Mouse (Mus musculus) heart, embryonic 11.5 days (tissue): Measurements from ENCODE around the gene Gper1. TPM values are rescaled to one million over a fixed set of nuclear protein-coding genes. Genes with fewer than 3 reads are reported as not detected.

Source experiments
- ATAC-seq: fragments of 200-750 bp; cut with Nextera tagmentation; replicated peaks from 2 replicates; pipeline ENCODE4 v1.8.0; 2017; ENCODE audit warnings: moderate library complexity; ENCODE audit not compliant: insufficient number of reproducible peaks, low FRiP score, low TSS enrichment
- H3K27ac ChIP-seq: fragments of 300-500 bp; sonication (generic); 2 replicates; pipeline ENCODE4 v1.5.1; 2014; ENCODE audit warnings: mild to moderate bottlenecking, low read depth, low read length
- H3K27me3 ChIP-seq: fragments of 300-500 bp; sonication (generic); 2 replicates; pipeline ENCODE4 v1.6.1; 2014; ENCODE audit warnings: mild to moderate bottlenecking, low read length, mixed read lengths; ENCODE audit not compliant: control insufficient read depth, insufficient read depth
- H3K36me3 ChIP-seq: fragments of 300-500 bp; sonication (generic); 2 replicates; pipeline ENCODE4 v1.6.1; 2014; ENCODE audit warnings: mild to moderate bottlenecking, low read length, moderate library complexity, mixed read lengths; ENCODE audit not compliant: control insufficient read depth, insufficient read depth
- H3K4me1 ChIP-seq: fragments of 300-500 bp; sonication (generic); 2 replicates; pipeline ENCODE4 v1.6.1; 2014; ENCODE audit warnings: low read length; ENCODE audit not compliant: control insufficient read depth, insufficient read depth
- H3K4me2 ChIP-seq: fragments of 300-500 bp; sonication (generic); 2 replicates; pipeline ENCODE4 v1.6.1; 2014; ENCODE audit warnings: mild to moderate bottlenecking, moderate library complexity
- H3K4me3 ChIP-seq: fragments of 300-500 bp; sonication (generic); 2 replicates; pipeline ENCODE4 v1.5.1; 2014; ENCODE audit warnings: low read depth, low read length
- H3K9ac ChIP-seq: fragments of 300-500 bp; sonication (generic); 2 replicates; pipeline ENCODE4 v1.6.1; 2014; ENCODE audit warnings: mild to moderate bottlenecking, low read depth, low read length, moderate library complexity
- H3K9me3 ChIP-seq: fragments of 300-500 bp; sonication (generic); replicated peaks from 2 replicates; pipeline ENCODE4 v1.6.1; 2016; ENCODE audit warnings: low read length; ENCODE audit not compliant: control insufficient read depth
- WGBS: fragments of 180-500 bp; shearing (Covaris S2); extraction: QIAGEN DNeasy Blood & Tissue Kit; methylation state at CpG from one replicate; pipeline ENCODE4 v1.1.7; 2014; ENCODE audit not compliant: insufficient replicate concordance; 5-methylcytosine and 5-hydroxymethylcytosine counted together
- polyA plus RNA-seq: library from polyadenylated mRNA; unstranded; fragments of >200 nt; fragmentation: Nextera tagmentation; extraction: Ambion mirVana; gene quantifications from 2 replicates; pipeline ENCODE4 v1.2.1, GENCODE M21; 2014

The Gper1 gene
- polyA plus RNA-seq, 1 experiment from 2014 or later: 0.57 TPM

GRCm38 (mm10) chr5:139453031-139453430 lies 30.1 kb downstream of the Gper1 start:
- H3K9ac ChIP-seq: no peak overlapping the region
- H3K36me3 ChIP-seq: 0 out of 2 replicates have a peak, but pooled peaks cover 4% of the 10 kb centered on the region
- no peaks in the 10 kb centered on the region for H3K9me3 ChIP-seq
- H3K27me3 ChIP-seq: no peaks in the 10 kb centered on the region
- H3K4me1 ChIP-seq: peaks cover 7% of the 10 kb centered on the region; the same call in 1 of the 2 replicates
- H3K27ac ChIP-seq: no peak overlapping the region
- no peak for ATAC-seq
- no peak overlapping the region for H3K4me3 ChIP-seq
- H3K4me2 ChIP-seq: no peak overlapping the region
- WGBS: 89% methylated on average over 10 of the region's 10 CpGs

- no peak for ATAC-seq
Observed at GRCm38 (mm10) chr5:139455166-139455565, 32.2 kb downstream of the Gper1 start.

GRCm38 (mm10) chr5:139457241-139457640 lies 34.3 kb downstream of the Gper1 start:
- 0 out of 2 replicates have a peak, but pooled peaks cover 2% of the 10 kb centered on the region for H3K4me1 ChIP-seq
- no peak overlapping the region for H3K4me2 ChIP-seq
- H3K27me3 ChIP-seq: no peaks in the 10 kb centered on the region
- H3K4me3 ChIP-seq: no peak overlapping the region
- no peak for ATAC-seq
- 0 out of 2 replicates have a peak, but pooled peaks cover 4% of the 10 kb centered on the region for H3K36me3 ChIP-seq
- 89% methylated on average over 8 of the region's 8 CpGs for WGBS
- no peak overlapping the region for H3K9ac ChIP-seq
- H3K27ac ChIP-seq: no peak overlapping the region
- H3K9me3 ChIP-seq: no peaks in the 10 kb centered on the region

More at GRCm38 (mm10) chr5:139455166-139455565, 32.2 kb downstream of the Gper1 start:
- Histone ChIP-seq H3K9ac (no peak overlapping the region), H3K4me2 (no peak overlapping the region), H3K36me3 (0 out of 2 replicates have a peak, but pooled peaks cover 4% of the 10 kb centered on the region), H3K4me1 (peaks cover 3% of the 10 kb centered on the region; the same call in 1 of the 2 replicates), H3K9me3 (no peaks in the 10 kb centered on the region), H3K4me3 (no peak overlapping the region), H3K27me3 (no peaks in the 10 kb centered on the region), H3K27ac (no peak overlapping the region)
- 91% methylated on average over 12 of the region's 12 CpGs for WGBS

- ATAC-seq: no peak
- Histone ChIP-seq H3K4me1 (0 out of 2 replicates have a peak, but pooled peaks cover 2% of the 10 kb centered on the region), H3K4me3 (peak overlapping the region; percentile 66), H3K36me3 (0 out of 2 replicates have a peak, but pooled peaks cover 4% of the 10 kb centered on the region), H3K9ac (peak overlapping the region; percentile 65), H3K9me3 (no peaks in the 10 kb centered on the region), H3K4me2 (peak overlapping the region; percentile 69), H3K27me3 (no peaks in the 10 kb centered on the region), H3K27ac (no peak overlapping the region)
- WGBS: 7% methylated on average over 10 of the region's 10 CpGs
Observed at GRCm38 (mm10) chr5:139459938-139460337, 37.0 kb downstream of the Gper1 start.

GRCm38 (mm10) chr5:139460384-139461067 lies 37.6 kb downstream of the Gper1 start, which contains the start of gene 3110082I17Rik:
Gene 3110082I17Rik, minus strand, starts transcription at chr5:139460527.
- no peaks in the 10 kb centered on the region for H3K9me3 ChIP-seq
- peak; percentile 95 for ATAC-seq
- H3K36me3 ChIP-seq: no peaks in the 10 kb centered on the region
- H3K27me3 ChIP-seq: no peaks in the 10 kb centered on the region
- H3K4me1 ChIP-seq: 0 out of 2 replicates have a peak, but pooled peaks cover 2% of the 10 kb centered on the region
- H3K27ac ChIP-seq: no peak within 1 kb of the TSS
- H3K4me2 ChIP-seq: peak within 1 kb of the TSS; percentile 69
- H3K4me3 ChIP-seq: peak within 1 kb of the TSS; percentile 66
- 4% methylated on average over 42 of the region's 42 CpGs for WGBS
- H3K9ac ChIP-seq: peak within 1 kb of the TSS; percentile 65

- WGBS: 59% methylated on average over 4 of the region's 4 CpGs
- no peaks in the 10 kb centered on the region for H3K9me3 ChIP-seq
- H3K27ac ChIP-seq: no peak overlapping the region
- H3K27me3 ChIP-seq: no peaks in the 10 kb centered on the region
- no peaks in the 10 kb centered on the region for H3K36me3 ChIP-seq
- H3K4me2 ChIP-seq: no peak overlapping the region
- no peak for ATAC-seq
- no peak overlapping the region for H3K4me3 ChIP-seq
- no peak overlapping the region for H3K9ac ChIP-seq
- H3K4me1 ChIP-seq: no peaks in the 10 kb centered on the region
Observed at GRCm38 (mm10) chr5:139464874-139465273, 41.9 kb downstream of the Gper1 start.

- Histone ChIP-seq H3K9me3 (no peaks in the 10 kb centered on the region), H3K27me3 (no peaks in the 10 kb centered on the region), H3K27ac (no peak overlapping the region), H3K4me3 (no peak overlapping the region), H3K9ac (no peak overlapping the region), H3K36me3 (peaks cover 1% of the 10 kb centered on the region; the same call in 1 of the 2 replicates), H3K4me1 (no peaks in the 10 kb centered on the region), H3K4me2 (no peak overlapping the region)
- ATAC-seq: no peak
- 80% methylated on average over 2 of the region's 2 CpGs for WGBS
Observed at GRCm38 (mm10) chr5:139466373-139466772, 43.4 kb downstream of the Gper1 start.

GRCm38 (mm10) chr5:139466801-139467200 lies 43.9 kb downstream of the Gper1 start:
- Histone ChIP-seq H3K9ac (no peak overlapping the region), H3K4me3 (no peak overlapping the region), H3K4me1 (no peaks in the 10 kb centered on the region), H3K4me2 (no peak overlapping the region), H3K36me3 (peaks cover 5% of the 10 kb centered on the region; the same call in 1 of the 2 replicates), H3K27ac (no peak overlapping the region), H3K27me3 (no peaks in the 10 kb centered on the region), H3K9me3 (no peaks in the 10 kb centered on the region)
- no peak for ATAC-seq
- WGBS: 58% methylated on average over 4 of the region's 4 CpGs
